Mouse (Mus musculus): ENCODE measurements around the gene Lrrc47. TPM values are rescaled to one million over a fixed set of nuclear protein-coding genes. Genes with fewer than 3 reads are reported as not detected.

Gene Lrrc47
- polyA plus RNA-seq, 1 experiment from 2014 or later: 13.4 TPM

GRCm38 (mm10) chr4:154053065-154053464 lies 41.5 kb downstream of the Lrrc47 start:
- Histone ChIP-seq H3K27ac (no peak overlapping the region), H3K4me2 (no peak overlapping the region), H3K4me3 (no peak overlapping the region), H3K36me3 (no peaks in the 10 kb centered on the region), H3K27me3 (peaks cover 7% of the 10 kb centered on the region; the same call in 1 of the 2 replicates), H3K9me3 (replicated peaks) (no peaks in the 10 kb centered on the region), H3K9ac (no peak overlapping the region), H3K4me1 (replicated peaks) (0 out of 2 replicates have a peak, but pooled peaks cover 4% of the 10 kb centered on the region)
- no peak for ATAC-seq (replicated peaks; ENCODE audit: insufficient number of reproducible peaks, insufficient read depth, low FRiP score, low read depth)
- 60% methylated on average over 4 of the region's 4 CpGs for WGBS

- Histone ChIP-seq H3K4me2 (no peak overlapping the region), H3K4me3 (no peak overlapping the region), H3K9me3 (replicated peaks) (no peaks in the 10 kb centered on the region), H3K27ac (no peak overlapping the region), H3K36me3 (no peaks in the 10 kb centered on the region), H3K27me3 (peaks cover 11% of the 10 kb centered on the region; the same call in 1 of the 2 replicates), H3K9ac (no peak overlapping the region), H3K4me1 (replicated peaks) (0 out of 2 replicates have a peak, but pooled peaks cover 4% of the 10 kb centered on the region)
- ATAC-seq (replicated peaks; ENCODE audit: insufficient number of reproducible peaks, insufficient read depth, low FRiP score, low read depth): peak; percentile 18; the same call in 1 of the 2 replicates
- WGBS: 70% methylated on average over 7 of the region's 7 CpGs
These were observed 44.0 kb downstream of the Lrrc47 start for GRCm38 (mm10) chr4:154055482-154055881.

GRCm38 (mm10) chr4:154056046-154056445 lies 44.5 kb downstream of the Lrrc47 start:
- Histone ChIP-seq H3K4me3 (no peak overlapping the region), H3K9me3 (replicated peaks) (no peaks in the 10 kb centered on the region), H3K36me3 (no peaks in the 10 kb centered on the region), H3K27me3 (peaks cover 11% of the 10 kb centered on the region; the same call in 1 of the 2 replicates), H3K4me1 (replicated peaks) (0 out of 2 replicates have a peak, but pooled peaks cover 4% of the 10 kb centered on the region), H3K4me2 (no peak overlapping the region), H3K27ac (no peak overlapping the region; the same call in 1 of the 2 replicates), H3K9ac (no peak overlapping the region)
- no peak for ATAC-seq (replicated peaks; ENCODE audit: insufficient number of reproducible peaks, insufficient read depth, low FRiP score, low read depth)
- 57% methylated on average over 2 of the region's 2 CpGs for WGBS

- Histone ChIP-seq H3K9ac (no peak overlapping the region), H3K27ac (no peak overlapping the region; the same call in 1 of the 2 replicates), H3K4me3 (no peak overlapping the region), H3K4me1 (replicated peaks) (0 out of 2 replicates have a peak, but pooled peaks cover 4% of the 10 kb centered on the region), H3K9me3 (replicated peaks) (no peaks in the 10 kb centered on the region), H3K27me3 (peaks cover 11% of the 10 kb centered on the region; the same call in 1 of the 2 replicates), H3K36me3 (no peaks in the 10 kb centered on the region), H3K4me2 (no peak overlapping the region)
- WGBS: 30% methylated on average over 2 of the region's 2 CpGs
- no peak for ATAC-seq (replicated peaks; ENCODE audit: insufficient number of reproducible peaks, insufficient read depth, low FRiP score, low read depth)
These were observed 45.1 kb downstream of the Lrrc47 start for GRCm38 (mm10) chr4:154056661-154057060.

- peaks cover 11% of the 10 kb centered on the region for H3K27me3 ChIP-seq
- no peak overlapping the region for H3K4me2 ChIP-seq
- 0 out of 2 replicates have a peak, but pooled peaks cover 4% of the 10 kb centered on the region for H3K4me1 ChIP-seq (replicated peaks)
- no peak for ATAC-seq (replicated peaks; ENCODE audit: insufficient number of reproducible peaks, insufficient read depth, low FRiP score, low read depth)
- WGBS: 55% methylated on average over 4 of the region's 4 CpGs
- H3K36me3 ChIP-seq: no peaks in the 10 kb centered on the region
- no peaks in the 10 kb centered on the region for H3K9me3 ChIP-seq (replicated peaks)
- no peak overlapping the region for H3K4me3 ChIP-seq
- H3K9ac ChIP-seq: no peak overlapping the region
- no peak overlapping the region for H3K27ac ChIP-seq
These were observed 46.2 kb downstream of the Lrrc47 start for GRCm38 (mm10) chr4:154057696-154058095.

- H3K4me3 ChIP-seq: no peak overlapping the region
- no peaks in the 10 kb centered on the region for H3K4me1 ChIP-seq (replicated peaks)
- H3K36me3 ChIP-seq: no peaks in the 10 kb centered on the region
- no peak overlapping the region for H3K27ac ChIP-seq
- 56% methylated on average over 14 of the region's 14 CpGs for WGBS
- no peak overlapping the region for H3K9ac ChIP-seq
- no peak for ATAC-seq (replicated peaks; ENCODE audit: insufficient number of reproducible peaks, insufficient read depth, low FRiP score, low read depth)
- peaks cover 27% of the 10 kb centered on the region for H3K27me3 ChIP-seq
- H3K9me3 ChIP-seq (replicated peaks): no peaks in the 10 kb centered on the region
- H3K4me2 ChIP-seq: no peak overlapping the region
These were observed 53.6 kb downstream of the Lrrc47 start for GRCm38 (mm10) chr4:154064827-154065773.

- H3K9ac ChIP-seq: no peak overlapping the region
- ATAC-seq (replicated peaks; ENCODE audit: insufficient number of reproducible peaks, insufficient read depth, low FRiP score, low read depth): no peak; the same call in 1 of the 2 replicates
- no peaks in the 10 kb centered on the region for H3K9me3 ChIP-seq (replicated peaks)
- no peaks in the 10 kb centered on the region for H3K36me3 ChIP-seq
- WGBS: 2% methylated on average over 5 of the region's 5 CpGs
- H3K4me3 ChIP-seq: no peak overlapping the region
- H3K27ac ChIP-seq: no peak overlapping the region
- no peak overlapping the region for H3K4me2 ChIP-seq
- H3K4me1 ChIP-seq (replicated peaks): no peaks in the 10 kb centered on the region
- H3K27me3 ChIP-seq: peaks cover 50% of the 10 kb centered on the region
These were observed 59.4 kb downstream of the Lrrc47 start for GRCm38 (mm10) chr4:154070896-154071295.

Other genes with a start within 250 kb of the Lrrc47 start
- 42.7 and 46.8 TPM in 2 replicates for gene A430005L14Rik, start 54.5 kb upstream of the Lrrc47 start, polyA plus RNA-seq (2015; fragmentation: Nextera tagmentation; extraction: Ambion mirVana)
- gene Dffb, start 36.6 kb upstream of the Lrrc47 start, polyA plus RNA-seq (2015; fragmentation: Nextera tagmentation; extraction: Ambion mirVana): 5.5 and 8.5 TPM in 2 replicates
- gene Cep104, start 36.5 kb upstream of the Lrrc47 start, polyA plus RNA-seq (2015; fragmentation: Nextera tagmentation; extraction: Ambion mirVana): 11.6 and 16.2 TPM in 2 replicates
- 41.4 and 52.6 TPM in 2 replicates for gene Smim1, start 14.5 kb downstream of the Lrrc47 start, polyA plus RNA-seq (2015; fragmentation: Nextera tagmentation; extraction: Ambion mirVana)
- not detected in 2 replicates for gene Ccdc27, start 30.9 kb downstream of the Lrrc47 start, polyA plus RNA-seq (2015; fragmentation: Nextera tagmentation; extraction: Ambion mirVana)
- 0.26 and 0.36 TPM in 2 replicates for gene Trp73, start 128.5 kb downstream of the Lrrc47 start, polyA plus RNA-seq (2015; fragmentation: Nextera tagmentation; extraction: Ambion mirVana)
- 19.5 and 25.7 TPM in 2 replicates for gene Wrap73, start 130.6 kb downstream of the Lrrc47 start, polyA plus RNA-seq (2015; fragmentation: Nextera tagmentation; extraction: Ambion mirVana)
- 116 and 145 TPM in 2 replicates for gene Tprgl, start 148.9 kb downstream of the Lrrc47 start, polyA plus RNA-seq (2015; fragmentation: Nextera tagmentation; extraction: Ambion mirVana)
- gene Megf6, start 159.0 kb downstream of the Lrrc47 start, polyA plus RNA-seq (2015; fragmentation: Nextera tagmentation; extraction: Ambion mirVana): 31.5 and 47.7 TPM in 2 replicates

Measured in heart, embryonic 15.5 days (tissue).